Mouse (Mus musculus): Measurements from ENCODE around the gene Iqgap1. TPM values are rescaled to one million over a fixed set of nuclear protein-coding genes. Genes with fewer than 3 reads are reported as not detected.

The Iqgap1 gene
- polyA plus RNA-seq, 1 experiment from 2014 or later: 23.5 TPM

DNA sequence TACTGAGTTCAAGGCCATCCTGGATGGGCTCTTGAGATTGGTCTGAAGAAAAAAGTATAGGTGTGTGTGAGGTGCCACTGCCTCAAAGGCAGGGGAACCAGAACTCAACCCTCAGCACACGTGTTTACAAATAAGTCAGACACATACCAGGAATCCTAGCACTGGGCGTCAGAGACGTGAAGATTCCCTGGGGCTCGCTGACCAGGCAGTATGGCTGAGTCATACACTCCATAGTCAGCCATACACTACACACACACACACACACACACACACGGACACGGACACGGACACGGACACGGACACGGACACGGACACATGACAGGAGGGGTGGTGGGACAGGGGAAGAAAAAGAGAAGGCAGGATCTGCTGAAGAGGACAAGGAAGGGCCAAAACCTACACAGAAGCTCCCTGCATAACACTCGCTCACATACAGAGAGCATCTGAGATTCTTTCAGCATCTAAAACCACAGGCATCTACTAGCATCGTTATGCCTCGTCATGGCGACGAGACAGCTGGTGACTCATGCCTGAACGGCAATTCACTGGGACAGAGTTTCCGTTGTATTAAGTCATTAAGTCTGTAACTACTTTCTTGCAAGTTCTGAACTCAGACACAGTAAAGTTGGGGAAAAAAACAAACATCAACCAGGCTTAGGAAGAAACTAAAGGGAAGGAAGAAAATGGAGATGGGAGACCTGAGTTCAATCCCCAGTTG, 2.5 kb upstream of the Iqgap1 start:
- no peak overlapping the region for H3K4me2 ChIP-seq
- ATAC-seq (ENCODE audit: low FRiP score): no peak

DNA sequence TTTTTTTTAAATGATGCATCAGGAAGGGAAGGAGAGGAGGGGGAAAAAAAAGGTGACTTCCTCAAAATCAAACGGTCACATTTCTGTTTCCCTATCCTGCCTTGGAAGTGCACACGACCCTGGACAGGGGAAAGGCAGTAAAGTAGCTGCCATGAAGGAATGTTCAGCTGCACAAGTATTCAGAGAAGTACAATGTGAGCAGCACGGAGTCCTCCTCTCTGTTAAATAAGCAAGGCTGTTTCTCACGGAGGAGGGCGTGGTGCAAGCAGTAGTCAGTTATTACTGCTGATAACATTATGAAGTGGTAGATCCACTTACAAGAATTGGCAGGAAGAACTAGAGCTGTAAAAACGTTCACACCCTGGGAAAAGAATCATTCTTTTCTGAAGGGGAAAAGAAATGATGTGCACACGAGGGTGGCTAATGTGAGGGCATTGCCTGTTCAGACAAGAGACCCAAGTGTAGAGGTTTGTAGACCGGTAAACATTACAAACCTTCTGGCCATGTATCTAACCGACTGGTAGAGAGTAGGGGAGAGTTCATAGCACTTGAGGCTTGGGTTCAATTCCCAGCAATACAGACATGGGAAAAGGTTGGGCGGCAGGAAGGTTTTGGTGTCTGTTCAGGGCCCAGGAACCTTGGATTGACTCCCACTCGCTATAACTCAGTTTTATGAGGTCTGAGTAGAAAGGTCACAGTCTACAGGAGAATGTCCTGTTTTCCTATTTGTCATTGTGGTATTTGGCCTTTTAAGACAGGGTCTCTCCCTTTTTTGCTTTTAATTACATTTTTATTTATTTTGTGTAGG, 1.7 kb downstream of the Iqgap1 start:
- Histone ChIP-seq H3K4me1 (ENCODE audit: control insufficient read depth, insufficient read depth, low read length) (no peaks in the 10 kb centered on the region), H3K36me3 (ENCODE audit: control insufficient read depth, insufficient read depth, low read length) (no peaks in the 10 kb centered on the region), H3K4me2 (no peak overlapping the region), H3K9ac (ENCODE audit: low read length) (no peak overlapping the region), H3K27ac (ENCODE audit: low read depth, low read length) (no peak overlapping the region), H3K4me3 (ENCODE audit: low read depth, low read length) (no peak overlapping the region), H3K9me3 (ENCODE audit: control insufficient read depth, low read length) (no peaks in the 10 kb centered on the region), H3K27me3 (ENCODE audit: control insufficient read depth, insufficient read depth, low read length) (no peaks in the 10 kb centered on the region)
- WGBS: 81% methylated on average over 11 of the region's 11 CpGs
- DNase-seq (ENCODE audit: low spot score, missing footprints) (no peak), ATAC-seq (ENCODE audit: low FRiP score) (no peak)

More for the DNA sequence above, 2.5 kb upstream of the Iqgap1 start:
- Histone ChIP-seq H3K9me3 (ENCODE audit: control insufficient read depth, low read length) (no peaks in the 10 kb centered on the region), H3K36me3 (ENCODE audit: control insufficient read depth, insufficient read depth, low read length) (no peaks in the 10 kb centered on the region), H3K4me3 (ENCODE audit: low read depth, low read length) (no peak overlapping the region), H3K27ac (ENCODE audit: low read depth, low read length) (no peak overlapping the region), H3K4me1 (ENCODE audit: control insufficient read depth, insufficient read depth, low read length) (no peaks in the 10 kb centered on the region), H3K27me3 (ENCODE audit: control insufficient read depth, insufficient read depth, low read length) (no peaks in the 10 kb centered on the region), H3K9ac (ENCODE audit: low read length) (no peak overlapping the region)
- 82% methylated on average over 18 of the region's 18 CpGs for WGBS
- no peak for DNase-seq (ENCODE audit: low spot score, missing footprints)

DNA sequence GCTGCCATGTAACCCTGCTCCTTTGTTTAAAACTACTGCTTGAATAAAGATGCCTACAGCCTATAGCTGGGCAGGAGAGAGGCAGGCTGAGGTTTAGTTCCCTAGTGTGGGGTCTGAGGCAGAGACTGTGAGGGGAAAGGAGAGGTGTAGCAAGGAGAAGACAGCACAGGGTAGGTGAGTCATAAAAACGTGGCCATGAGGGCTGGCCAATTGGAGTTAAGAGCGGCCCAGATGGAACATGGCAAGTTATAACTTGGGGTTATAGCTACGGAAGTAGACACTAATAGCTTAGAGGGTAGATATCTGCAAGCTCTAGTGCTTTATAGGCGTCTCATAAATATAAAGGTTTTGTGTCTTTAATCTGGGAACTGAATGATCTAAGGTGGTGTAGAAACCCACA, 2.5 kb downstream of the Iqgap1 start:
- Histone ChIP-seq H3K27ac (ENCODE audit: low read depth, low read length) (no peak overlapping the region), H3K4me3 (ENCODE audit: low read depth, low read length) (no peak overlapping the region), H3K36me3 (ENCODE audit: control insufficient read depth, insufficient read depth, low read length) (no peaks in the 10 kb centered on the region), H3K27me3 (ENCODE audit: control insufficient read depth, insufficient read depth, low read length) (no peaks in the 10 kb centered on the region), H3K4me1 (ENCODE audit: control insufficient read depth, insufficient read depth, low read length) (no peaks in the 10 kb centered on the region), H3K9ac (ENCODE audit: low read length) (no peak overlapping the region), H3K9me3 (ENCODE audit: control insufficient read depth, low read length) (no peaks in the 10 kb centered on the region), H3K4me2 (no peak overlapping the region)
- DNase-seq (ENCODE audit: low spot score, missing footprints): no peak
- WGBS: 88% methylated on average over 4 of the region's 4 CpGs
- no peak for ATAC-seq (ENCODE audit: low FRiP score)

DNA sequence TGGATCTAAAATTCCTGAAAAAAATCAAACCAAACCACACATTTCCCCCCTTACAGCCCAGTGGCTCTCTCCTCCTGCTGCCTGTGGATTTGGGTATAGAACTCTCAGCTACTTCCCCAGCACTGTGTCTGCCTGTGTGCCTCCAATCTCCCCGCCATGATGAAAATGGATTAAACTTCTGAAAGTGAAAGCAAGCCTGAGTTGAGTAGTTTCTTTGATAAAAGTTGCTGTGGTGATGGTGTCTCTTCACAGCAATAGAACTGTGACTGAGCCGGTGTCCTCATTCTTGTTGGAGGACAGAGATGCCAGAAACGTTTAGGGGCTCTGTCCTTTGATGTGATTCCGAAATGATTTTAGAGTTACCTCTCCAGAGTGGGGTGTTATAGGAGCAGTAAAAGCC, 4.9 kb downstream of the Iqgap1 start:
- Histone ChIP-seq H3K4me2 (no peak overlapping the region), H3K27me3 (ENCODE audit: control insufficient read depth, insufficient read depth, low read length) (no peaks in the 10 kb centered on the region), H3K27ac (ENCODE audit: low read depth, low read length) (no peak overlapping the region), H3K36me3 (ENCODE audit: control insufficient read depth, insufficient read depth, low read length) (no peaks in the 10 kb centered on the region), H3K4me1 (ENCODE audit: control insufficient read depth, insufficient read depth, low read length) (no peaks in the 10 kb centered on the region), H3K9me3 (ENCODE audit: control insufficient read depth, low read length) (no peaks in the 10 kb centered on the region), H3K4me3 (ENCODE audit: low read depth, low read length) (no peak overlapping the region), H3K9ac (ENCODE audit: low read length) (no peak overlapping the region)
- WGBS: 80% methylated on average over 4 of the region's 4 CpGs
- no peak for ATAC-seq (ENCODE audit: low FRiP score)
- DNase-seq (ENCODE audit: low spot score, missing footprints): no peak

DNA sequence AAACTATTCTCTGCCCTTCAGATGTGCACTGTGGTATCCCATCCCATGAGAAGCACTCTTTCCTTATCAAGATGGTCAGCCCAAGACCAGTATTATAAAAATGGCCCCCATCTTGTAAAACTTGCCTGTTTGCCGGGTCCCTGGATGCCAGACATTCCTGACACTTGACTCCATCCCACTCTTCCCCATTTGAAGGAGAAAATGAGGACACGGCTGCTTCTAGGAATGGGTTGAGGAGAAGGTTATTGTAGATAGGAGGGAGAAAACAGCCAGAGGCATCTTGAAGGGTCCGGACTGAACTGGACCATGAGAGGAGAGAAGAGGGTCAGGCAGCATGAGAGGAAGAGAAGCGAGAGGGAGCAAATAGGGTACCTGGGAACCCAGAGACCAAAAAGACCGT, 9.1 kb downstream of the Iqgap1 start:
- no peak overlapping the region for H3K27ac ChIP-seq (ENCODE audit: low read depth, low read length)
- 80% methylated on average over 5 of the region's 5 CpGs for WGBS
- no peak overlapping the region for H3K9ac ChIP-seq (ENCODE audit: low read length)
- no peaks in the 10 kb centered on the region for H3K36me3 ChIP-seq (ENCODE audit: control insufficient read depth, insufficient read depth, low read length)
- H3K9me3 ChIP-seq (ENCODE audit: control insufficient read depth, low read length): no peaks in the 10 kb centered on the region
- no peaks in the 10 kb centered on the region for H3K4me1 ChIP-seq (ENCODE audit: control insufficient read depth, insufficient read depth, low read length)
- ATAC-seq (ENCODE audit: low FRiP score): no peak
- no peak overlapping the region for H3K4me2 ChIP-seq
- no peak overlapping the region for H3K4me3 ChIP-seq (ENCODE audit: low read depth, low read length)
- H3K27me3 ChIP-seq (ENCODE audit: control insufficient read depth, insufficient read depth, low read length): no peaks in the 10 kb centered on the region
- no peak for DNase-seq (ENCODE audit: low spot score, missing footprints)

DNA sequence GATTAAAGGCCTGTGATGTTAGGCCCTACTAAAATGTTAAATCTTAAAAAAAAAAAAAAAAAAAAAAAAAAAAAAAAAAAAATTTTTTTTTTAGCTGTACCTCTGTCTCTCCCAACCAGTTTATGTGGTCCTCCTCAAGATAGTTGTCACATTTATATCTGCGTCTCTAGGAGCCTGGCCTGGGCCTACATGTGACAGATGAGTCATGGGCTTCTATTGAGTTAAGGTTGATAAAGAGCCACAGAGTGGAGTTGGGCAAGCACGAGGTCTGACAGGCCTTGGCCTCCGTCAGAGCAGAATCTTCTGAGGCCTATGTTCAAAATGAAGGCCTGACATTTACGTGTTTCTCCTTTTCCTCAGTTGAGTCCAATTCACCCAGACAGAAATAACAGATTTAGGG, 12.4 kb downstream of the Iqgap1 start:
- Histone ChIP-seq H3K4me3 (ENCODE audit: low read depth, low read length) (no peak overlapping the region), H3K27ac (ENCODE audit: low read depth, low read length) (no peak overlapping the region), H3K36me3 (ENCODE audit: control insufficient read depth, insufficient read depth, low read length) (no peaks in the 10 kb centered on the region), H3K4me2 (no peak overlapping the region), H3K9ac (ENCODE audit: low read length) (no peak overlapping the region), H3K4me1 (ENCODE audit: control insufficient read depth, insufficient read depth, low read length) (no peaks in the 10 kb centered on the region), H3K27me3 (ENCODE audit: control insufficient read depth, insufficient read depth, low read length) (no peaks in the 10 kb centered on the region), H3K9me3 (ENCODE audit: control insufficient read depth, low read length) (no peaks in the 10 kb centered on the region)
- DNase-seq (ENCODE audit: low spot score, missing footprints) (no peak), ATAC-seq (ENCODE audit: low FRiP score) (no peak)
- WGBS: 87% methylated on average over 4 of the region's 4 CpGs

DNA sequence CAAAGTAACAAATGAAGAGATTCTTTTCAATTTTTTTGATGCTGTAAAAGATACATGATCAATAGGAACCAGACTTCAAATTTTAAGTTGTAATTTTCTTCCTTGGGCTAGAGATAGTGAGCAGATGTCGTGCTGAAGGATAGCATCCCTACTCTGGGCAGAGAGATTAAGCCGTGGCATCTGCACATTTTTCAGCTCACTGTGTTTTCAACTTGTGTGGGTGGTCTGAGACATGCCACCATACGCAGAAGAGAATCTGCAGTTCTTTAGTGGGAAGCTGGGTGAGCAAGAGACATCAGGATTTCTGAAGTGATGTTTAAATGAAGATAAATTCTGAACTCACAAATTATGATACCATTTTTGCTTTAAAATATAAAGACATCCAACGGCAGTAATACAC, 19.4 kb downstream of the Iqgap1 start:
- Histone ChIP-seq H3K27ac (ENCODE audit: low read depth, low read length) (no peak overlapping the region), H3K9me3 (ENCODE audit: control insufficient read depth, low read length) (no peaks in the 10 kb centered on the region), H3K4me3 (ENCODE audit: low read depth, low read length) (no peak overlapping the region), H3K4me2 (no peak overlapping the region), H3K27me3 (ENCODE audit: control insufficient read depth, insufficient read depth, low read length) (no peaks in the 10 kb centered on the region; the same call in 1 of the 2 replicates), H3K4me1 (ENCODE audit: control insufficient read depth, insufficient read depth, low read length) (peaks cover 7% of the 10 kb centered on the region; the same call in 1 of the 2 replicates), H3K36me3 (ENCODE audit: control insufficient read depth, insufficient read depth, low read length) (no peaks in the 10 kb centered on the region), H3K9ac (ENCODE audit: low read length) (no peak overlapping the region)
- DNase-seq (ENCODE audit: low spot score, missing footprints) (no peak), ATAC-seq (ENCODE audit: low FRiP score) (no peak)
- 82% methylated on average over 4 of the region's 4 CpGs for WGBS

DNA sequence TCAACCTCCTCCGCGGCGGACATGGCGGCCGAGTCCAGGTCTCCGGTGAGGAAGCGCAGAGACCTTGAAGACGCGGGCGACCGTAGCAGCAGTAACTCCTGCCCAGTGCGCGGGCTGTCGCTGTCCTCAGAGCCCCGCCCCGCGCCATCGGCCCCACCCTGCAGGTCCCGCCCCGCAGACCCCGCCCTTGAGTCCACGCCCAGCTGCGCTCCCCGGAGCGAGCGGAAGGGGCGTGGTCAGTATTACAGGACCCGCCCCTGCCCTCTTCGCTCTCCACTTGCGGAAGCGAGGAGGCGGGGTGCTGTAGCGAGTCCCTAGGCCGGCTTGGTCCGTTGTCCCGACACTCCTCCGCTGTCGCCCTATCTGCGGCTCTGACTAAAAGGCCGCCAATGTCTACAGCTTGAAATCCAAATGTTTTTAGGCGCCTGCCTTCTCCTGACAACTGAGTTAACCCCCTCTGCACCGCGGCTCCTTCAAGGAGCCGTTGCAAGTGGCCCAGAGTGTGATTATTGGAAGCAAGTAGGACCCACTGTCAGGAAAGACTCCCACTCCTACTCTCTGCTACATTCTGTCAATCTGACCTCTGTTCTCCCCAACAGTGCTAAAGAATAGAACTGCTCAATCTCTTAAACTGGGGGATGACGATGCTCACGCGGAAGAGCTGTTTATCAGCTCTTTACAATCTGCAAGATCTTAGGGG, 22.5 kb downstream of the Iqgap1 start:
- H3K4me2 ChIP-seq: peak overlapping the region; percentile 57
- under 1% methylated on average over 35 of the region's 47 CpGs for WGBS
- ATAC-seq (ENCODE audit: low FRiP score): peak; percentile 98

More for the DNA sequence above, 22.5 kb downstream of the Iqgap1 start:
- H3K9ac ChIP-seq (ENCODE audit: low read length): peak overlapping the region; percentile 79
- H3K36me3 ChIP-seq (ENCODE audit: control insufficient read depth, insufficient read depth, low read length): peaks cover 2% of the 10 kb centered on the region; the same call in 1 of the 2 replicates
- peak; percentile 99 for DNase-seq (ENCODE audit: low spot score, missing footprints)
- H3K27me3 ChIP-seq (ENCODE audit: control insufficient read depth, insufficient read depth, low read length): no peaks in the 10 kb centered on the region; the same call in 1 of the 2 replicates
- H3K9me3 ChIP-seq (ENCODE audit: control insufficient read depth, low read length): no peaks in the 10 kb centered on the region
- H3K27ac ChIP-seq (ENCODE audit: low read depth, low read length): 0 out of 2 replicates have a peak overlapping the region, but pooled peaks have one; percentile 26
- H3K4me3 ChIP-seq (ENCODE audit: low read depth, low read length): peak overlapping the region; percentile 70
- peaks cover 7% of the 10 kb centered on the region; the same call in 1 of the 2 replicates for H3K4me1 ChIP-seq (ENCODE audit: control insufficient read depth, insufficient read depth, low read length)
